Mouse (Mus musculus): ENCODE measurements around the gene Ogt.

Ogt gene

GRCm38 (mm10) chrX:101639741-101640166 lies at the start of gene Ogt:
Ogt (plus strand) TSS chrX:101640060.
- peak; percentile 70 for ATAC-seq (ENCODE audit: low TSS enrichment)

GRCm38 (mm10) chrX:101616183-101616582 lies 23.7 kb upstream of the Ogt start:
- ATAC-seq (ENCODE audit: low TSS enrichment), result no peak

DNA sequence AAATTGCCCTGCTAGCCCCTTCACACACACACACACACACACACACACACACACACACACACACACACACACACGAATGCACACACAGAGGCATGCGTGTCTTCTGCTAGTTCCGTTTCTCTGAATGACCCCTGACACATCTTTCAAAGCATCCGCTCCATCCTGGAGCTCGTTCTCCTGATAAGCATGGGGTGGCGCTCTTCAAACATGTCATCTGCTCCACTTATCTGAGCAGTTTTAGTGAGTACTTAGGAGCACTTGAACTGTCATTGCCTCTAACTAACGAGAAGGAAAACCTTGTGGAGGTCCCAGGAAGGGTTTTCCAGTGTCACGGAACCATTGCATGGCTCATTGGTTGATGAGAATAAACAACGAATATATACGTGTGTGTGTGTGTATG lies 22.0 kb upstream of the Ogt start:
- no peak for ATAC-seq (ENCODE audit: low TSS enrichment)

- peak; percentile 20; the same call in 1 of the 2 replicates for ATAC-seq (ENCODE audit: low TSS enrichment)
Measured at GRCm38 (mm10) chrX:101620317-101620716, 19.5 kb upstream of the Ogt start.

DNA sequence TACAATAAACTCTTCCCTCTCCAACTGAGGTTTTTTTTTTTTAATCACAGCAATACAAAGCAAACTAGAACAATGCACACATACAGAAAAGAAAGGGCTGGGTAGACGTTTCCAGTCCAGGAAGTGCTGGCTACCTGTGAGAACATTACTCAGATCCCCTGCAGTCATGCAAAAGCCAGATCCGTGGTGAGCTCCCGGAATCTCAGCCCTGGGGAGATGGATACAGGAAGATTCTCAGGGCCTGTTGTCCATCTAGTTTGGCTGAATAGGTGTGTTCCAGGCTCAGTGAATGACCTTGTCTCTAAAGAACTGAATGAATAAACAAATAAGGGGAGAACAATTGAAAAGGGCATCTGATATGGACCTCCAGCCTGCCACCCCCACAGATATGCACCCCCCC lies 17.3 kb upstream of the Ogt start:
- ATAC-seq (ENCODE audit: low TSS enrichment), result no peak

- ATAC-seq (ENCODE audit: low TSS enrichment), result 0 out of 2 replicates have a peak, but pooled peaks have one; percentile 13
Measured at GRCm38 (mm10) chrX:101636821-101637525, 2.9 kb upstream of the Ogt start.

- ATAC-seq (ENCODE audit: low TSS enrichment), result no peak
Measured at GRCm38 (mm10) chrX:101638856-101639255, 1.0 kb upstream of the Ogt start.

- no peak for ATAC-seq (ENCODE audit: low TSS enrichment)
Measured at GRCm38 (mm10) chrX:101639306-101639705, 554 bp upstream of the Ogt start.

DNA sequence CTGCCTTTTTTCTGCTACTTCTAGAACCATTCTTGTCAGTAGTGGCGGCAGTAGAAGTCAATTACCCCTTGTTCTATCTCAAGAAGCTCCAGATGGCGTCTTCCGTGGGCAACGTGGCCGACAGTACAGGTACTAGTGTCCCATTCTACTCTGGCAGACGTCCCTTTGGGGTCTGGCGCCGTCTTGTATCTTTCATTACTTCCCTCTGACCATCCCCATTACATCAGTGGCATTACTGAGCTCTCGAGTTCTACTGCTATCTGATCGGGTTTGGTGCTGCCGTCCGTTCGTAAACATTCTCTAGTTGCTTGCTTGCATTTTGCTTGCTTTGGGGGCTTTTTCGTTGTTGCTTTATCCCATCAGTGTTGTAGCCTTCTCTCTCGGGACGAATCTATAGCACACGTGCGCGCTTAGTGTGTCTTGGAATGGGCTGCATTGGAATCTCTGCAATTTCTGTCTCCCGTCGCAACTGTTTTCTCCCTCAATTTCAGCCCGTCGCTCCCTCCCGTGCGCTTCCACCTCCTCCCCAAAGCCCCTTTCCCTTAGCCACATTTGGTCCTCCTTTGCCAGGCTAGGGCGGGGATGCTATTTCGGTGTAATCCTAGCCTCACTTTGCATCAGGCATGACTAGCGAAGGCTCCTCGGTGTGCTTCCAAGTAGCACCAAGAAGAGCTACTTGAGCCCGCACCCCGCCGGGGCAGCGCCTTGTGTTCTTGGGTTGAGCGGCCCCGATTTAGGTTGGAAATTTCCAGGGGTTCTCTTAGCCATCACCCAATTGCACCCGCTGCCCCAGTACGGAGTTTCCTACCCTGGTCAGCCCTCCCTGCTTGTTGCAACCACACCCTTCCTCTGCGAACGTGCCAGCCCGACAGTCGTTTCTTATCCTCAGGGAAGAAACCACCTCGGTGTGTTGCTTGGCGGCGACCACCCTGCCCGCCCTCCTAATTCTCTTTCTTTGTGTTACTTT lies 617 bp downstream of the Ogt start:
- ATAC-seq (ENCODE audit: low TSS enrichment), result peak; percentile 43

DNA sequence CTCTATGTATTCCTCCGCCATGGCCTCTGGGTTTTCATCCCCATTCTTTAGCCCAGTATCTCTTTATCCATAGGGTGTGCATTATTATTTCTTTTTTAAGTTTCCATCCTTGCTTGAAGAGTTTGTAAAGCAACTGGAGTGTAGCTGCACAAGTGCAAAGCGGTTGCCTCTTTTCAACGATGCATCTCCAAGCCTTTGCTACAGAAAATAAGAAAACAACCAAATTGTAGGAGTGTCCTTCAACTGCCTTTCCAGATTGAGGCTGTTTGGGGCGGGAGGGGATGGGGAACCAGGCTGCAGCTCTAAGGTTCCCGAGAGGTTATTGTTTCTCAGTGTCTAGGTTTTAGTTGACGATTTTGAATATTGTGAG lies 1.3 kb downstream of the Ogt start:
- no peak for ATAC-seq (ENCODE audit: low TSS enrichment)

- ATAC-seq (ENCODE audit: low TSS enrichment), result peak; percentile 43; the same call in 1 of the 2 replicates
Measured at GRCm38 (mm10) chrX:101642091-101642490, 2.2 kb downstream of the Ogt start.

- ATAC-seq (ENCODE audit: low TSS enrichment), result no peak
Measured at GRCm38 (mm10) chrX:101645286-101645685, 5.4 kb downstream of the Ogt start.

DNA sequence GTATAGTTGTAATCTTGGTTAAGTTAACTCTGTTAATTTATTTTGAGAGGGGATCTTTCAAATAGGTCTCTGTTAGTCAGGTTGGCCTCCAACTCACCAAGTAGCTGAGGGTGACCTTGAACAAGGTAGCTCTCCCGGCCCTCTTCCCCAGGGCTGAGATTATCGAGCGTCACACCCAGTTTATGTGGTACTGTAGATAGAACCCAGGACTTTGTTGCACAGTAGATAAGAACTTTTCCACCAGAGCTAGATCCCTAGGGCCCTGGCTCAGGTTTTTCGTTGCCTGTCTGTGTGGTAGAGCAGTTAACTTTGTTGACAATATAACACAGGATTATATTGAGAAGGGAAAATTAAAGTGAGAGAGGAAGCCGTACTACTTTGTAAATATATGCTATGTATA lies 6.8 kb downstream of the Ogt start:
- no peak for ATAC-seq (ENCODE audit: low TSS enrichment)

DNA sequence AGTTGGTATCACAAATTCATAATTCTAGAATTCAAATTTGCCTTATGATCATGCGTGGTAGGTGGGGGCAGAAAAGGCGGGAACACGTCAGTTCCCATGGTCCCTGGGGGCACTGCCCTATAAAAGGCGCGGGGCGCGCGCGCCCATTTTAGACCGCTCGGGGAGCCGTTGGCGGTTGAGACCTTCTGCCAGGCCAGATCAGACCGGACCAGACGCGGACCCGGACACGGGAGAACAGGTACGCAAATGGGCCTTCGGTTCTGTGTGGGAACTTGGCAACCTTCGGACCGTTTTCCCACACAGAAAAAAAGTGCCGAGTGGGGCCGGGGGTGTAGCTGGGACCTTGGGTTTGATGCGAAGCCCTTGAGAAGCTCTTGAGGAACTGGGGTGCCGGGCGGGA lies 55.8 kb downstream of the Ogt start:
- ATAC-seq (ENCODE audit: low TSS enrichment), result no peak

DNA sequence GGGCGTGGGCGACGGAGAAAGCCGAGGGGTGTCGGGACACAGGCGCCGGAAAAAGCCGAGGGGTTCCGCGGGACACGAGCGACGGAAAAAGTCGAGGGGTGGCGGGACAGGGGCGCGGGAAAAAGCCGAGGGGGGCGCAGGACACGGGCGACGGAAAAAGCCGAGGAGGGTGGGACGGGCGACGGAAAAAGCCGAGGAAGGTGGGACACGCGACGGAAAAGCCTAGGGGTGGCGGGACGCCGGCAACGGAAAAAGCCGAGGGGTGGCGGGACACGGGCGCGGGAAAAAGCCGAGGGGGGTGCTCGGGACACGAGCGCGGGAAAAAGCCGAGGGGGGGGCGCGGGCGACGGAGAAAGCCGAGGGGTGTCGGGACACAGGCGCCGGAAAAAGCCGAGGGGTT lies 57.7 kb downstream of the Ogt start:
- no peak for ATAC-seq (ENCODE audit: low TSS enrichment)

DNA sequence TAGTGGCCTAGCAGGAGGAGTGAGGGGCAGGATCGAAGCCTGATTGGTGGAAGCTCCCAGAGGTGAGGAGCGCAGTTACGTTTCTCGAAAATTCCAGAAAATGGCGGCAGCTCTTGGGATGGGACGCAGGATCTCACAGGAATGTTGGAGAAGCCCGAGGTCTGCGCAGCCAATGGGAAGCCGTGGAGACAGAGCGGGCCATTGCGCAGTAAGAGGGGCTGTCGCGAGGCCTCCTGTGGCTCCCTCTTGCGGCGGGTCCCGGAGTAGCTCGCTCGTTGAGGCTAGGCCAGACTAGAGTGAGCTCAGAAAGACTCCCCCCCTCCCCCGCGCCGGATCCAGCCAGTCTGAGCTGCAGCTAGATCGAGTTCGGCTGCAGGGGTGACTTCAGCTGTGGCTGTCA lies 58.4 kb downstream of the Ogt start:
- ATAC-seq (ENCODE audit: low TSS enrichment), result no peak

- no peak for ATAC-seq (ENCODE audit: low TSS enrichment)
Measured at GRCm38 (mm10) chrX:101705111-101705510, 65.3 kb downstream of the Ogt start.

DNA sequence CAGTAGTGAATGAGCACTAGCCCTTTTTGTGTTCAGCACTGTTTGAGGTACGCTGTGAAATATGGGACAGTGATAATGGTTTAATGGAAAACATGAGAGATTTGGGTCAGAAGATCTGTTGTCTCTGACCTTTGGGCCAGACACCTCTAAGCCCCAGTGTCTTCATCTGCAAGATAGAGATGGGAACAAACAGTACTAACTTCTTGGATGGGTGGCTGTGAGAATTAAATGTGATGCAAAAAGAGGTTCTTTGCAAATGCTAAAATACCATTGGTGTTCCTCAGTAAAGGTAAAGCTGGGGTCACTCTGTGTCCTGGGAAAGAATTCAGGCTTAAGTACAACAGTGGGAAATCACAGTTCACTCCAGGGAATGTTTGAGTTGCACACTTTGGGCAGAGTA lies 80.5 kb downstream of the Ogt start:
- no peak for ATAC-seq (ENCODE audit: low TSS enrichment)

GRCm38 (mm10) chrX:101730010-101730409 lies 90.2 kb downstream of the Ogt start:
- no peak for ATAC-seq (ENCODE audit: low TSS enrichment)

GRCm38 (mm10) chrX:101732644-101733043 lies 92.8 kb downstream of the Ogt start:
- ATAC-seq (ENCODE audit: low TSS enrichment), result no peak

DNA sequence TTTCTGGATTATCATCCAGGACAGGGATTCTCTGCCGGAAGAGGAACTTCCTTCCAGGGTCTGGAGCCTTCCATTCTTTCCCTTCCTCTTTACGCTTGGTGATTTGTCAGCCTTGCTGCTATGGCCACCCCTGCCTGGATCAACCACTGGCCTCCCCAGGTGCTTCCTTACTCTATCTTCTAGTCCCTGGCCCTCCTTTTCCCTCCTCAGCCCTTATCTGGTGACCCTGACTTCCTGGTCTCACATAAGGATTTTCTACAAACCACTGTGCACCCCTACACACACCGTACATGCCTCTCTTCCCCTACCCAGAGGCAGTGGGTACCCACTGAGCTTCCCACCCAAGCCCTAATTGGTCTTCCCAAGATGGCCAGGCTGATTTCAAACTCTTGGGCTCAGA lies 93.4 kb downstream of the Ogt start:
- ATAC-seq (ENCODE audit: low TSS enrichment), result no peak

DNA sequence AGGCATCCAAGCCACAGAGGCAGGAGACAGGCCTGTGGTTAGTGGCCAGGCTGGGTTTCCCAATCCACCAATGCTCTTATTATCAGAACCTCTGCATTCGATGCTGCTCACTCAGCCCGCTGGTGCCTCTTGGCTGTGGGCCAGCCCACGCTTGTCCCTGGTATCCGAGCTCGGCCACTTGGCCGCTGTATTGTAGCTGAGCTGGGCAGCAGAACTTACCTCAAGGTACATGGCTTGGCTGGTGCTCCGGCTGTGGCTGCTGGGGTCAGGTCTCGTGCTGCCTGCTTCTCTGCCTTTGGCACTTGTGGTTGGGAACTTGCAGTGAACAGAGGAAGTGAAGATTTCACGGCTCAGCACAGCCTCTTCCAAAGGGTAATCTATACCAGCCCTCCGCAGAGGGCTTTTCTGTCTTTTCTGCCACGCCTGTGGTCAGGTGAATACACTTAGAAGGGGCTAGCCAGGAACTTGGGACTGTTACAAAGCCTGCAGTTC lies 94.0 kb downstream of the Ogt start, which contains the start of gene Cxcr3:
TSS of gene Cxcr3 (minus strand) at position 442 of the 492 bp plus-strand sequence.
- no peak for ATAC-seq (ENCODE audit: low TSS enrichment)

All from frontal cortex, adult (tissue).